Mouse (Mus musculus) E14TG2a.4 (cell line): ENCODE results near the gene Rita1.

Experiments
- CTCF ChIP-seq: conservative IDR thresholded peaks from 2 replicates; pipeline ENCODE4 v1.5.1; 2014; ENCODE audit warnings: low read length
- NANOG ChIP-seq: IDR thresholded peaks from 2 replicates; pipeline ENCODE4 v1.6.1; 2014; ENCODE audit warnings: borderline replicate concordance, low read length, mixed read lengths

GRCm38 (mm10) chr5:120634131-120634530 lies 21.7 kb upstream of the Rita1 start, which contains the start of gene Cfap73:
- no peak for TF ChIP-seq CTCF
- no peak for TF ChIP-seq NANOG
